18 mouse cellular contexts compared by ENCODE assay signal in the genomic region with DNA sequence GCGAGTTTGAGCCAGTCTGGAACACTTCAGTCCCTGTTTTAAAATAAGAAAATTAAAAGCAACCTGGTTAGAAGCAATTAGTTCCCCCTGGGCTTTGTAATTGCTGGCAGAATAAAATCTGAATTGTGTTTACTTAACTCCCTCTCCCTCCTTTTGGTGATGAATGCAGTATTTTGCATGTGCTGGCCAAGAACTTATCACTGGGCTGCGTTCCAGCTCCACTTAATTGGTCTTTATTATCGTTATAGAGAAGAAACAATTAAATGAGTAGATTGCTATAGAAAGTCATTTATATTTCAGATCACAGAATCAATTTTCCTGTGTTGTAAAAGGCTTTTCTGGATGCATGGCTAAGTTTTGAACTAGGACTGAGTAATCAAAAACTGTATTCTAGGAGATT.
"Had no signal": no experiment of that assay in that cellular context is flagged by ENCODE, and none has a peak within 500 bp of the region (broad histone marks: within the 10 kb centered on the region; RNA-seq: fewer than 3 reads in every experiment).

No protein-coding gene starts in this region.

- H3K27me3 ChIP-seq: liver, embryonic 13.5 days; lung, embryonic 15.5 days; megakaryocyte, embryonic 14.5 days; midbrain, embryonic 13.5 days; neural tube, embryonic 12.5 days; neural tube, embryonic 15.5 days had no signal

- H3K27ac ChIP-seq: left cerebral cortex, adult 2 months; liver, embryonic 13.5 days; lung, embryonic 15.5 days; midbrain, embryonic 10.5 days; midbrain, embryonic 13.5 days; neural tube, embryonic 12.5 days; neural tube, embryonic 15.5 days had no signal

- ATAC-seq: midbrain, embryonic 13.5 days had no signal

- H3K4me3 ChIP-seq: left cerebral cortex, adult 2 months; liver, embryonic 13.5 days; lung, embryonic 15.5 days; megakaryocyte, embryonic 14.5 days; midbrain, embryonic 10.5 days; midbrain, embryonic 13.5 days; neural tube, embryonic 12.5 days; neural tube, embryonic 15.5 days had no signal

- H3K4me2 ChIP-seq: liver, embryonic 13.5 days; lung, embryonic 15.5 days; midbrain, embryonic 13.5 days; neural tube, embryonic 12.5 days; neural tube, embryonic 15.5 days had no signal

- H3K9ac ChIP-seq: liver, embryonic 13.5 days; lung, embryonic 15.5 days; midbrain, embryonic 13.5 days; neural tube, embryonic 12.5 days; neural tube, embryonic 15.5 days had no signal

- DNase-seq: kidney, adult 18-20 months; kidney, adult 9 months; kidney, postnatal 25 days; layer of hippocampus, postnatal 36 days; liver, embryonic 13.5 days; lung, postnatal 10 days; lung, postnatal 36 days; right cerebral cortex, adult 18-20 months; right cerebral cortex, postnatal 14 days; thymus, adult 18-20 months; thymus, postnatal 36 days had no signal

- H3K9me3 ChIP-seq: liver, embryonic 13.5 days; lung, embryonic 15.5 days; megakaryocyte, embryonic 14.5 days; midbrain, embryonic 10.5 days; midbrain, embryonic 13.5 days; neural tube, embryonic 12.5 days; neural tube, embryonic 15.5 days had no signal

- H3K4me1 ChIP-seq: liver, embryonic 13.5 days; lung, embryonic 15.5 days; midbrain, embryonic 10.5 days; midbrain, embryonic 13.5 days; neural tube, embryonic 12.5 days; neural tube, embryonic 15.5 days had no signal
